Mouse (Mus musculus) forebrain, embryonic 11.5 days (tissue): ENCODE measurements at regions not wholly inside any gene's neighbourhood (a gene's known extent, or its start where the extent isn't known, plus 50 kb on each side); places are given as distances from the start of the nearest gene placed in this dataset.

Experiments
- ATAC-seq: fragments of 200-750 bp; cut with Nextera tagmentation; replicated peaks from 2 replicates; pipeline ENCODE4 v1.8.0; 2017; ENCODE audit warnings: moderate TSS enrichment; ENCODE audit not compliant: low FRiP score
- DNase-seq: peaks from one replicate; pipeline ENCODE4 v3.0.0-alpha.2; 2017; ENCODE audit warnings: low spot score
- H3K27ac ChIP-seq: fragments of 300-500 bp; sonication (generic); 2 replicates; pipeline ENCODE4 v1.5.1; 2014; ENCODE audit warnings: low read depth, low read length
- H3K27me3 ChIP-seq: fragments of 300-500 bp; sonication (generic); 2 replicates; pipeline ENCODE4 v1.6.1; 2014; ENCODE audit warnings: mild to moderate bottlenecking, low read length, mixed read lengths; ENCODE audit not compliant: control insufficient read depth, insufficient read depth
- H3K36me3 ChIP-seq: fragments of 300-500 bp; sonication (generic); 2 replicates; pipeline ENCODE4 v1.6.1; 2014; ENCODE audit warnings: mild to moderate bottlenecking, low read length, moderate library complexity, mixed read lengths; ENCODE audit not compliant: control insufficient read depth, insufficient read depth
- H3K4me1 ChIP-seq: fragments of 300-500 bp; sonication (generic); replicated peaks from 2 replicates; pipeline ENCODE4 v1.6.1; 2014; ENCODE audit warnings: low read length, mixed read lengths; ENCODE audit not compliant: control insufficient read depth, insufficient read depth
- H3K4me2 ChIP-seq: fragments of 300-500 bp; sonication (generic); 2 replicates; pipeline ENCODE4 v1.6.1; 2014; ENCODE audit warnings: low read depth, mild to moderate bottlenecking, low read length, moderate library complexity, mixed read lengths; ENCODE audit not compliant: severe bottlenecking
- H3K4me3 ChIP-seq: fragments of 300-500 bp; sonication (generic); 2 replicates; pipeline ENCODE4 v1.5.1; 2014; ENCODE audit warnings: low read depth, low read length
- H3K9ac ChIP-seq: fragments of 300-500 bp; sonication (generic); 2 replicates; pipeline ENCODE4 v1.6.1; 2014; ENCODE audit warnings: low read length
- H3K9me3 ChIP-seq: fragments of 300-500 bp; sonication (generic); 2 replicates; pipeline ENCODE4 v1.6.1; 2016; ENCODE audit warnings: low read length, mixed read lengths; ENCODE audit not compliant: control insufficient read depth
- WGBS: fragments of 180-500 bp; shearing (Covaris S2); extraction: QIAGEN DNeasy Blood & Tissue Kit; methylation state at CpG from one replicate; pipeline ENCODE4 v1.1.7; 2014; 5-methylcytosine and 5-hydroxymethylcytosine counted together

DNA sequence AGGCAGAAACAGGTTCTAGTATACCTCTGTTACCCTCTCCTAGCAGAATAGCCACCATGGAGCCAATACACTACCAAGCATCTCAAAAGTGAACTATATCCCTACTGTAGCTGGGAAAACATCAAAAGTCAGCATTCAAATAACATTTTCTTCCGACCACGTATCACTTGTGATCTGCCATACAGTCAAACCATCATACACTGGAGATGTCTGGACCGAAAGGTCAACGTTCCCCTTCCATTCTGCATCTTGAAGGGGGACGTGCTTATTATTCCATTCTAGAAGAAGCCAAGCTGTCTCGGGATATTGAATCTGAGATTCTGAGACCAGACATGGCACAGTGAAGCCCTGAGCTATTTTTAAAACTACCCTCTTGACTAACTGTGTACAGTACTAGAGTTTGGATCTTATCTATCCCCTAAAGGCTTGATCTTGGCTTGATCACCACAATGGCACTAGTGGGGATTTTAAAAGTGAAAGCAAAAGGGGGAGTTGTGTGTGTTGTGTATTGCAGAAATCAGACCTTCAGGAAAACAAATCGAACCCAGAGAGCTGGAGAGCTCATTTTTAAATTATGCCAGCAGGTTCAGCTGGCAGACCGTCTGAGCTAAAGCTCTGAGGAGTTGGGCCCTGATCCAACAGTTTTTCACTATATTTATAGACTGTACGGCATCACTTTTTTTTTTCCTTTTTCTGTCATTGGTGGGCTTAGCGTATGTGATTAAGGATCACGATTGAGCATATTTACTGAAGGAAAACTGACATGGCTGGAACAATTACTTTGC is 218.6 kb upstream of the Hs6st1 start:
- Histone ChIP-seq H3K9me3 (no peaks in the 10 kb centered on the region), H3K4me3 (no peak overlapping the region), H3K27ac (no peak overlapping the region), H3K4me1 (no peaks in the 10 kb centered on the region), H3K36me3 (no peaks in the 10 kb centered on the region), H3K4me2 (no peak overlapping the region), H3K27me3 (no peaks in the 10 kb centered on the region), H3K9ac (no peak overlapping the region)
- 93% methylated on average over 11 of the region's 11 CpGs for WGBS
- ATAC-seq (no peak), DNase-seq (no peak)

DNA sequence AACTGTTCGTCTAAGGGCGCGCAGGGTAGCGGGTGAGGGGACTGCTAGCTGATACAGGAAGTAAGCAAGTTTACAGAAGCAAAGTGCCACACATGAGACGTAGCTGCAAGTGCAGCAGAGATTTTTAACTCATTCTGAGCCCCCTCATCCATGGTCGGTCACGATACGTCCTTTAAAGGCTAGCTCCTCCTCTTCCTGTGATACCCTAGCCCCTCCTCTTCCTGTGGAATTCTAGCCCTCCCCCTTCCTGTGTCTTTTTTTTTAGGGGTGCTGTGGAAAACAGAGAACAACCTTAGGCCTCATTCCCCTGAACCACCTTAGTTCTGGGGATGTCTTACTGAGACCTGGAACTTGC is 218.0 kb upstream of the Hs6st1 start:
- no peak for ATAC-seq
- 88% methylated on average over 8 of the region's 8 CpGs for WGBS
- Histone ChIP-seq H3K9me3 (no peaks in the 10 kb centered on the region), H3K4me1 (no peaks in the 10 kb centered on the region), H3K4me2 (no peak overlapping the region), H3K36me3 (no peaks in the 10 kb centered on the region), H3K4me3 (no peak overlapping the region), H3K27ac (no peak overlapping the region), H3K27me3 (no peaks in the 10 kb centered on the region), H3K9ac (no peak overlapping the region)
- no peak for DNase-seq

DNA sequence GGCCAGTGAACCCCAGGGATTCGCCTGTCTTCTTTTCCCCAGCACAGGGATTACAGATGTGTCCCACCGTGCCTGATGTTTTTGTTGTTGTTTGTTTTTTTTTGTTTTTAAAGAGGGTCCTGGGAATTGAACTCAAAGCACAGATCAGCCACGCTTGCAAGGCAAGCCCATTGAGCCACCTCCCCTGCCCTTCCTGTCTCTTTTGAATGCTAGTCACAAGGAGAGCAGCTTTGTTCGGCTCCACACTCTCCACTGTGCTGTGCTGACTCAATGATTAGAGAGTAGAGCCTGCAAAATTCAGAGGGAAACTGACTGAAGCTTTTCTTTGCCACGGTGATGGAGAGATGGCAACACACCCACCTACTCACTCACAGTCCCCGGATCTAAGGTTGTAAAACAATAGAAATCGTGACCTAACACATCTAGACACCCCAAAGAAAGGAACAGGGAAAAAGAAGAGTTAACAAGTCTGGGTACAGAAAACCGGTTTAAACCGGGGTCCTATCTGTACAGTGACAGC is 217.6 kb upstream of the Hs6st1 start:
- H3K9me3 ChIP-seq: no peaks in the 10 kb centered on the region
- H3K4me3 ChIP-seq: no peak overlapping the region
- WGBS: 73% methylated on average over 9 of the region's 9 CpGs
- H3K27ac ChIP-seq: no peak overlapping the region
- ATAC-seq (no peak), DNase-seq (no peak)
- no peak overlapping the region for H3K9ac ChIP-seq
- H3K36me3 ChIP-seq: no peaks in the 10 kb centered on the region
- H3K27me3 ChIP-seq: no peaks in the 10 kb centered on the region
- H3K4me1 ChIP-seq: no peaks in the 10 kb centered on the region
- no peak overlapping the region for H3K4me2 ChIP-seq

DNA sequence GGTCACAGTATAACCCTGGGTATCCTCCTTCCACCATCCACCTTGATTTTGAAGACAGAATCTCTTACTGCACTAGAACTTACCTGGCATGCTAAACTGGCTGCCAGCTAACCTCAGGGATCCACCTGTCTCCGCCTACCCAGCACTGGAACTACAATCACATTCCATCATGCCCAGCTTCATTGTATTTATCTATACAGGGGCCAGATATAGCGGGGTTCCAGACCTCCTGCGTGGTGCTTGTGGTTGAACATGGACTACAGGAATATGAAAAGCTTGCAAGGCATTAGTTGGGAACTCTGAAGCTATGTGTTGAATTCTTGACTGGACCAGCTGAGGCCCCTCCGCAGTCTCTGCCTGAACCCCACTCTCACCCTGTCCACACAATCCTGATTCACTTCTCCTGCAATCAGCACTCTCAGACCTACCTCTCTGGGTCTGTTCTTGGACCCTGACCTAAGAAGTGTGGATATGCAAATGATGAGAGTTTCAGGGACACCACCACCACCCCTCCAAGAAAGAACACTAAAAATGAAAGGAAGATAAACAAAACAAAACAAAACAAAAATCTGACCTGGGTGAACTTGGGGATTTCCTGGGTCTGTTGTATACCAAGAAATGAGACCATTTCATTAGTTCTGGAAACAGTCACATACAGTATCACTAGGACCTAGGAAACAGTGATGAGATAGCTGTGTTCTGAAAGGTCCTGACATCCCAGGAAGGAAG is 216.4 kb upstream of the Hs6st1 start:
- ATAC-seq: no peak
- Histone ChIP-seq H3K4me3 (no peak overlapping the region), H3K36me3 (no peaks in the 10 kb centered on the region), H3K9ac (no peak overlapping the region), H3K27me3 (no peaks in the 10 kb centered on the region), H3K27ac (no peak overlapping the region), H3K4me2 (no peak overlapping the region), H3K9me3 (no peaks in the 10 kb centered on the region), H3K4me1 (no peaks in the 10 kb centered on the region)
- 93% methylated on average over 4 of the region's 4 CpGs for WGBS
- no peak for DNase-seq

DNA sequence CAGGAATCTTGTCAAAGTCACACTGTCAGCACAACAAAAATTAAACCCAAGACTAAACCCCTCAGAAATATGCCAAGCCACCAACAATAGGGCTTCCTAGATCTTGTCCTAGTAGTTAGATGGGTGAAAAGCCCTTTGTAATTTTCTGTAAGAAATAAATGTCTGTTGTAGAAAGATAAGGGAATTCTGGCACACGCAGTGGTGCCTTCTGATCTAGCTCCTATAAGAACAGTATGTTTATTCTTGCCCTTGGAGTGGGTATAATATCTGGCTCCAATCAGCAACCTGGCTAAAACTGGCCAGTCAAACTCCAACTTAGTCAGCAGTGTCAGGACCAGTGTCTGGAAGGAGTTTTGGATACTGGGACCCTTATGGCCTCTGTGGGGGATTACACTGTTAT is 215.2 kb upstream of the Hs6st1 start:
- WGBS: 85% methylated on average over 1 of the region's 1 CpGs
- no peak overlapping the region for H3K9ac ChIP-seq
- H3K36me3 ChIP-seq: no peaks in the 10 kb centered on the region
- no peak overlapping the region for H3K4me2 ChIP-seq
- no peaks in the 10 kb centered on the region for H3K4me1 ChIP-seq
- no peak overlapping the region for H3K27ac ChIP-seq
- no peak for DNase-seq
- H3K9me3 ChIP-seq: no peaks in the 10 kb centered on the region
- H3K27me3 ChIP-seq: no peaks in the 10 kb centered on the region
- H3K4me3 ChIP-seq: no peak overlapping the region
- no peak for ATAC-seq

DNA sequence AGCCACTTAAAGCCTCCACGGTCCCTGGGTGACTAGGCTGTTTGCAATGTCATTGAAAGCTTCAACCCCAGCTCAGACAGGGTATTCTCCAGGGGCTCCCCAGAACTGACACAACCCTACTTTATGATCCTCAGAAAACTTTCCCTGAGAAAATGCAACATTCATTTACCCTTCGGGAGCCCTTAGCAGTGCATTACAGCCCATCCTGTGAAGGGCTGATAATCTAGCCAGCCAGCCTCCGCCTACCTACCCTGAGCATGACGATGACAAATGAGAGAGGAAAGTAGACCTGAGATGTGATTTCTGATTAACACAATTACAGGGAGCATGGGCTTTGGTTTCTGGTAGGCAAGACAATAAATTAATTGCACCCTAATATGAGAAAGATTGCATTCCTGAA is 212.6 kb upstream of the Hs6st1 start:
- Histone ChIP-seq H3K9me3 (no peaks in the 10 kb centered on the region), H3K4me2 (no peak overlapping the region), H3K4me3 (no peak overlapping the region), H3K9ac (no peak overlapping the region), H3K36me3 (no peaks in the 10 kb centered on the region), H3K27ac (no peak overlapping the region), H3K4me1 (no peaks in the 10 kb centered on the region), H3K27me3 (no peaks in the 10 kb centered on the region)
- WGBS: 91% methylated on average over 4 of the region's 4 CpGs
- DNase-seq (no peak), ATAC-seq (no peak)

DNA sequence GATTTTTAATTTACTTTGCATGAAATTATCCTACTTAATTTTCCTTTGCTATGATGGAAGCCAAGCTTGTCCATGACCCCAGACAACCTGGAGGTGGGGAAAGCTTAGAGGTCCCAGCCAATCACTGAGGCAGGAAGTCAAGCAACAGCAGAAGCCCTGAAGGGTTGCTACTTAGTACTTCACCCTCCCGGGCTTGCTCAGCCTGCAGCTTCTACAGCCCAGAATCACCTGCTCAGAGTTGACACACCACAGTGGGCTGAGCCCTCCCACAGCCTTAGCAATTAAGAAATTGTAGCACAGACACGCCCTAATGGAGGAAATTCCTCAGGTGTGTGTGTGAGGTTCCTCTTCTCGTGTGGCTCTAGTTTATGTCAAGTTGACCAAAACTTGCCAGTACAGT is 209.9 kb upstream of the Hs6st1 start:
- H3K4me3 ChIP-seq: no peak overlapping the region
- ATAC-seq: no peak

DNA sequence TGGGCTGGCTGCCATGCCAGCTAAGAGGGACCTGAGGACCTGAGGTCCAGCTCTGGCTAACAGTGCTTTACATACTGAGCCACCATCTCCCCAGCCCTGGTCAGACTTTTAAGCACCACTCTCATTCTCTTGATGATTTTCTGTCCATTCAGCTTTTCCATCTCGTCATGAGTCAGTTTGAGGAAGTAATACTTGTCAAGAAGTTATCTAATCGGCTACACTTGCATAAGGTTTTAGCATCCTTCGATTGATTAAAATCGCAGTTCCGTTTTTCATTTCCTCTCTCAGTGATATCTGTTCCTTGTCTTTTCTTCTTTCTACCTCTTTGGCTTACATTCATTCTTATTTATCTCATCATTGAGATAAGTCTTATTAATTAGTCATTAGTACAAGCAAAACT is 207.4 kb upstream of the Hs6st1 start:
- no peak for DNase-seq
- no peak overlapping the region for H3K4me2 ChIP-seq
- H3K4me1 ChIP-seq: no peaks in the 10 kb centered on the region
- H3K36me3 ChIP-seq: no peaks in the 10 kb centered on the region
- H3K4me3 ChIP-seq: no peak overlapping the region
- H3K27me3 ChIP-seq: no peaks in the 10 kb centered on the region
- ATAC-seq: no peak
- no peak overlapping the region for H3K27ac ChIP-seq
- H3K9me3 ChIP-seq: no peaks in the 10 kb centered on the region
- 93% methylated on average over 5 of the region's 5 CpGs for WGBS
- H3K9ac ChIP-seq: no peak overlapping the region

More for the DNA sequence above, 209.9 kb upstream of the Hs6st1 start:
- Histone ChIP-seq H3K36me3 (no peaks in the 10 kb centered on the region), H3K9ac (no peak overlapping the region), H3K4me2 (no peak overlapping the region), H3K4me1 (no peaks in the 10 kb centered on the region), H3K27me3 (no peaks in the 10 kb centered on the region), H3K9me3 (no peaks in the 10 kb centered on the region), H3K27ac (no peak overlapping the region)
- no peak for DNase-seq
- 82% methylated on average over 3 of the region's 3 CpGs for WGBS

DNA sequence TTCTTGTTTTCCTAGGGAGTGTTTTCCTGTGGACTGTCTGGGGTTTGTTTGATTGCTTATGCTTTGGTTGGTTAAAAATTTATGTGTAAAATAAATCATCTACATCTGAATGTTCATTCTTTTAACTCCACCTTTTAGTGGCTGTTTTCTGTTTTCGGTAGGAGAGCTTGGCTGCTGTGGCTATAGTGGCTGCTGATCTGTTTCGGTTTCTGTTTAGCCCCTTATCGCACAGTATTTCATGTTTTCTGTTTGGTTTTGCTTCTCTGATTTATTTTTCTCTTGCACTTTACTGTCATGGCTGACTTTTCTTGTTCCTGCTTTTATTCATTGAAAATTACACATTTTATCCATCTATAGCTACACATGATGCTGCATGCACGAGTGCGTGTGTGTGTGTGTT is 206.0 kb upstream of the Hs6st1 start:
- Histone ChIP-seq H3K9ac (no peak overlapping the region), H3K4me2 (no peak overlapping the region), H3K4me1 (no peaks in the 10 kb centered on the region), H3K27ac (no peak overlapping the region), H3K4me3 (no peak overlapping the region), H3K27me3 (no peaks in the 10 kb centered on the region), H3K9me3 (no peaks in the 10 kb centered on the region), H3K36me3 (no peaks in the 10 kb centered on the region)
- 90% methylated on average over 5 of the region's 5 CpGs for WGBS
- ATAC-seq: no peak
- no peak for DNase-seq
